Mouse (Mus musculus): ENCODE data around the gene Prss27. TPM values are rescaled to one million over a fixed set of nuclear protein-coding genes. Genes with fewer than 3 reads are reported as not detected.

The Prss27 gene
- polyA plus RNA-seq (2015; fragmentation: Nextera tagmentation; extraction: Ambion mirVana): 0.21 TPM in 1 of 2 replicates, not detected in the other

- Histone ChIP-seq H3K9ac (no peak within 1 kb of the TSS), H3K36me3 (no peaks in the 10 kb centered on the region), H3K4me2 (no peak within 1 kb of the TSS), H3K4me3 (no peak within 1 kb of the TSS), H3K4me1 (replicated peaks) (no peaks in the 10 kb centered on the region), H3K27ac (replicated peaks) (no peak within 1 kb of the TSS), H3K27me3 (no peaks in the 10 kb centered on the region), H3K9me3 (no peaks in the 10 kb centered on the region)
- no peak for ATAC-seq (ENCODE audit: low read depth)
- 77% methylated on average over 4 of the region's 4 CpGs for WGBS
Observed at GRCm38 (mm10) chr17:24037844-24038243, at the start of gene Prss27. Gene Prss27 (plus strand): TSS chr17:24038144.

GRCm38 (mm10) chr17:23989802-23990201, 48.1 kb upstream of the Prss27 start:
- peaks cover 4% of the 10 kb centered on the region; the same call in 1 of the 2 replicates for H3K27me3 ChIP-seq
- no peak overlapping the region for H3K27ac ChIP-seq (replicated peaks)
- no peak overlapping the region for H3K4me3 ChIP-seq
- peaks cover 9% of the 10 kb centered on the region; the same call in 1 of the 2 replicates for H3K4me1 ChIP-seq (replicated peaks)
- H3K9ac ChIP-seq: no peak overlapping the region
- no peaks in the 10 kb centered on the region for H3K36me3 ChIP-seq
- WGBS: 63% methylated on average over 2 of the region's 2 CpGs
- no peak overlapping the region for H3K4me2 ChIP-seq
- no peak for ATAC-seq (ENCODE audit: low read depth)
- H3K9me3 ChIP-seq: no peaks in the 10 kb centered on the region

GRCm38 (mm10) chr17:23992789-23993553, 45.0 kb upstream of the Prss27 start:
- Histone ChIP-seq H3K4me3 (peak overlapping the region; percentile 32), H3K27me3 (peaks cover 3% of the 10 kb centered on the region; the same call in 1 of the 2 replicates), H3K27ac (replicated peaks) (0 out of 2 replicates have a peak overlapping the region, but pooled peaks have one; percentile 3), H3K4me1 (replicated peaks) (peaks cover 9% of the 10 kb centered on the region; the same call in 1 of the 2 replicates), H3K4me2 (peak overlapping the region; percentile 59), H3K9me3 (no peaks in the 10 kb centered on the region), H3K9ac (peak overlapping the region; percentile 70), H3K36me3 (no peaks in the 10 kb centered on the region)
- WGBS: 65% methylated on average over 9 of the region's 9 CpGs
- peak; percentile 79 for ATAC-seq (ENCODE audit: low read depth)

GRCm38 (mm10) chr17:23993559-23994428, 44.1 kb upstream of the Prss27 start:
- peak; percentile 75 for ATAC-seq (ENCODE audit: low read depth)
- Histone ChIP-seq H3K27me3 (no peaks in the 10 kb centered on the region), H3K9me3 (no peaks in the 10 kb centered on the region), H3K4me1 (replicated peaks) (peaks cover 9% of the 10 kb centered on the region; the same call in 1 of the 2 replicates), H3K27ac (replicated peaks) (0 out of 2 replicates have a peak overlapping the region, but pooled peaks have one; percentile 33), H3K4me3 (peak overlapping the region; percentile 32), H3K9ac (peak overlapping the region; percentile 70), H3K36me3 (no peaks in the 10 kb centered on the region), H3K4me2 (peak overlapping the region; percentile 59)
- WGBS: 10% methylated on average over 29 of the region's 31 CpGs

- 75% methylated on average over 7 of the region's 7 CpGs for WGBS
- Histone ChIP-seq H3K27ac (replicated peaks) (no peak overlapping the region), H3K9me3 (no peaks in the 10 kb centered on the region), H3K4me3 (no peak overlapping the region), H3K4me1 (replicated peaks) (peaks cover 9% of the 10 kb centered on the region; the same call in 1 of the 2 replicates), H3K36me3 (no peaks in the 10 kb centered on the region), H3K4me2 (no peak overlapping the region), H3K27me3 (no peaks in the 10 kb centered on the region), H3K9ac (no peak overlapping the region)
- ATAC-seq (ENCODE audit: low read depth): no peak
Observed at GRCm38 (mm10) chr17:23994667-23995066, 43.3 kb upstream of the Prss27 start.

- no peak overlapping the region for H3K27ac ChIP-seq (replicated peaks)
- 29% methylated on average over 1 of the region's 1 CpGs for WGBS
- peaks cover 9% of the 10 kb centered on the region; the same call in 1 of the 2 replicates for H3K4me1 ChIP-seq (replicated peaks)
- no peaks in the 10 kb centered on the region for H3K27me3 ChIP-seq
- no peak overlapping the region for H3K4me2 ChIP-seq
- ATAC-seq (ENCODE audit: low read depth): no peak
- no peaks in the 10 kb centered on the region for H3K9me3 ChIP-seq
- no peak overlapping the region for H3K9ac ChIP-seq
- no peaks in the 10 kb centered on the region for H3K36me3 ChIP-seq
- H3K4me3 ChIP-seq: no peak overlapping the region
Observed at GRCm38 (mm10) chr17:23995421-23995820, 42.5 kb upstream of the Prss27 start.

GRCm38 (mm10) chr17:23997901-23998300, 40.0 kb upstream of the Prss27 start, which contains the start of gene Prss22:
Gene Prss22 (minus strand): TSS chr17:23998100.
- Histone ChIP-seq H3K4me3 (no peak within 1 kb of the TSS), H3K27me3 (no peaks in the 10 kb centered on the region), H3K9ac (no peak within 1 kb of the TSS), H3K4me1 (replicated peaks) (peaks cover 9% of the 10 kb centered on the region; the same call in 1 of the 2 replicates), H3K9me3 (no peaks in the 10 kb centered on the region), H3K36me3 (no peaks in the 10 kb centered on the region), H3K4me2 (no peak within 1 kb of the TSS), H3K27ac (replicated peaks) (no peak within 1 kb of the TSS)
- WGBS: 69% methylated on average over 2 of the region's 2 CpGs
- ATAC-seq (ENCODE audit: low read depth): no peak

- H3K27ac ChIP-seq (replicated peaks): no peak overlapping the region
- H3K4me1 ChIP-seq (replicated peaks): 0 out of 2 replicates have a peak, but pooled peaks cover 4% of the 10 kb centered on the region
- no peak for ATAC-seq (ENCODE audit: low read depth)
- no peaks in the 10 kb centered on the region for H3K36me3 ChIP-seq
- H3K4me2 ChIP-seq: no peak overlapping the region
- no peak overlapping the region for H3K4me3 ChIP-seq
- H3K9ac ChIP-seq: no peak overlapping the region
- H3K9me3 ChIP-seq: no peaks in the 10 kb centered on the region
- no peaks in the 10 kb centered on the region for H3K27me3 ChIP-seq
- 63% methylated on average over 6 of the region's 6 CpGs for WGBS
Observed at GRCm38 (mm10) chr17:23998383-23998782, 39.6 kb upstream of the Prss27 start.

GRCm38 (mm10) chr17:24000404-24000803, 37.5 kb upstream of the Prss27 start:
- ATAC-seq (ENCODE audit: low read depth): no peak
- Histone ChIP-seq H3K27me3 (no peaks in the 10 kb centered on the region), H3K9me3 (no peaks in the 10 kb centered on the region), H3K4me3 (no peak overlapping the region), H3K9ac (no peak overlapping the region), H3K4me2 (no peak overlapping the region), H3K36me3 (no peaks in the 10 kb centered on the region), H3K27ac (replicated peaks) (no peak overlapping the region), H3K4me1 (replicated peaks) (no peaks in the 10 kb centered on the region)
- WGBS: 74% methylated on average over 5 of the region's 5 CpGs

GRCm38 (mm10) chr17:24004071-24004665, 33.8 kb upstream of the Prss27 start:
- H3K36me3 ChIP-seq: no peaks in the 10 kb centered on the region
- no peaks in the 10 kb centered on the region for H3K27me3 ChIP-seq
- 90% methylated on average over 14 of the region's 14 CpGs for WGBS
- H3K27ac ChIP-seq (replicated peaks): no peak overlapping the region
- no peak overlapping the region for H3K4me3 ChIP-seq
- H3K9me3 ChIP-seq: no peaks in the 10 kb centered on the region
- no peak for ATAC-seq (ENCODE audit: low read depth)
- no peak overlapping the region for H3K4me2 ChIP-seq
- no peaks in the 10 kb centered on the region for H3K4me1 ChIP-seq (replicated peaks)
- H3K9ac ChIP-seq: no peak overlapping the region

- Histone ChIP-seq H3K9me3 (no peaks in the 10 kb centered on the region), H3K4me3 (no peak overlapping the region), H3K27ac (replicated peaks) (no peak overlapping the region), H3K27me3 (no peaks in the 10 kb centered on the region), H3K9ac (no peak overlapping the region), H3K36me3 (no peaks in the 10 kb centered on the region), H3K4me1 (replicated peaks) (no peaks in the 10 kb centered on the region), H3K4me2 (no peak overlapping the region)
- WGBS: 93% methylated on average over 3 of the region's 3 CpGs
- ATAC-seq (ENCODE audit: low read depth): no peak
Observed at GRCm38 (mm10) chr17:24005049-24005448, 32.9 kb upstream of the Prss27 start.
